Mouse (Mus musculus) ovary, adult 18-20 months (tissue): ENCODE results near the gene Soga1.

ENCODE experiments used
- DNase-seq: peaks from one replicate; pipeline ENCODE4 v3.0.0; 2022; ENCODE audit warnings: low spot score, mixed read lengths

Soga1 gene

DNA sequence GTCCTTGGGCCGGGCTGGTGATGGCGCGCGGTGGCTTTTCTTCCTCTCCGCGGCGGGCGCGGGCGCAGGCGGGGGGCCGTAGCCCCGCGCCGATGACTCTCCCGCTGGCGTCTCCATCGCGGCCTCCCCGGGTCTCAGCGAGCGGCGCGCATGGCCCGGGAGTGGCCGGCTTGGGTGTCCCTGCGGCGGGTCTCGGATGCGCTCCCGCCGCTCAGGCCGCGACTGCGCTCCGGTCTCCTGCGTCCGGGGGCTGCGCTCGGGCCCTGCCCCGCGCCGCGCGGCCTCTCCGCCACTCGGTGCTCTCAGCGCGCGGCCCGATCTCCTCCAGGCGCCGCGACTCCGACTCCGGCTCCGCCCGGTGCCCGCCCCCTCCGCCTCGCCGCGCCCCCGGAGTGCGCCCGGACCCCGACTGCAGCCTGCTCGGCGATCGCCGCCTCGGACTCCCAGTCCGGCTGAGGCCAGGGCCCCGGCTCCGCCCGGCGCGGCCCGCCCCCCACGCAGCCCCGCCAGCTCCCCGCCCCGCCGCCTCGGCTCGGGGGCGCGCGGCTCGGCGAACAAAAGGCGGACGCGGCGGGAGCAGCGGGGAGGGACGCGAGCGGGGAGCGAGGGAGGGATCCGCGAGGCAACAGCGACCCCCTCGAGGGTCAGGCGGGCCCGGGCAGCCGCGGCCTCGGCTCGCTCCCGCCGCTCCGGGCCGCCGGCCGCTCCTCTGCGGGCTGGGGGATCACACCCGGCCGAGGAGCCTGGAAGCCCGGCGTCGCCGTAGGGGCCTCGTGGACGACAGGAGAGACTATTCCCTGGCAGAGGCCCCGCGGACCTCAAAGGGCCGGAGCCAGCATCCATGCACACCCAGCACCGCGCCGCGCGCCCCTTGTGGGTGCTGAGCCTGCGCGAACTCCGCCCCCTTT lies at the start of gene Soga1:
TSS of gene Soga1 (minus strand) at position 462 of the 908 bp plus-strand sequence.
- DNase-seq = peak; percentile 90

DNA sequence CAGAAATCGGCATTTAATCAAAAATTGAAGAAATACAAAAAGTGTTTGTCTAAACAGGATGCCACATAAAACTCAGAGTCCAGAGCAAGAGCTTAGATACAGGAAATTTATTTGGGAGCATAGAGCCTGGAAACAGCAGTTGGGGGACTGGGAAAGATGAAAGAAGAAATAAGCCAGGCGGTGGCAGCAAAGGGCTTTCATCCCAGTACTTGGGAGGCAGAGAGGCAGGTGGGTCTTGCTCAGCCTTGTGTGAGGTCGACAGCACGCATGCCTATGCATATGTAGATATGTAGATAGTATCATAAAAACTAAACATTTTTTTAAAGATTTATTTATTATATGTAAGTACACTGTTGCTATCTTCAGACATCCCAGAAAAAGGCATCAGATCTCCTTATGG lies 49.0 kb upstream of the Soga1 start:
- DNase-seq = no peak

DNA sequence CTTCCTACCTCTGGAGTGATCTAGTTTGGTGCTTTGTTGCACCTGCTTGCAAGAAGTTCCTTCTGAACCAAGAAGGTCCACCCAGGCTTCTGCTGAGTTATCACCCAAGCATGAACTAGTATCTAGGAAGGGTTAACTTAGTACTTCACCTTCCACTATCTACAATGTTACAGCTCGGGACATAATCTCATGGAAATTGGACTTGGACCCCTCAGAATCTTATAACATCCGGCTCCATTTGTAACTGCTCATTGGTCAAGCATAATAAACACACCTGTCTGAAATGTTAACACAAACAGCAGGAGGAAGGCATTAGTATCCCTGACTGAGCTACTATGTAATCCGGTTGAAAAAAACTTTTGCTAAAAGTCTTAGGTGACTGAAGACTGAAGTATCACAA lies 48.3 kb upstream of the Soga1 start:
- DNase-seq = no peak

DNA sequence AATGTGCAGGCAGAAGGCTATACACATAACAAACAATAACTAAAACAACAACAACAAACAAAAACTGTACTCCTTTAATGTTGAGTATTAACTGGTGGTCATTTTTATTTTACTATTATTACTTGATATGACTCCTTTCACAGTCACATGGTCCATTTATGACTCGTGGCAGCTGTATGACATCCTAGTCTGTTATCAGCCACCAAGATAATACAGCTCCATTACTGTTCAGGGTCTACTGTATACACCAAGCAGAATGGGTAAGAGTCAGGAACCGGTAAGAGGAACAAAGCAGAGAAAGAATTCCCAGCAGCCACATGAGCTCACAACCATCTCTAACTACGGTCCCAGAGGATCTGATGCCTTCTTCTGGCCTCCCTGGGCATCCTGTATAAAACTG lies 46.2 kb upstream of the Soga1 start:
- DNase-seq = no peak

DNA sequence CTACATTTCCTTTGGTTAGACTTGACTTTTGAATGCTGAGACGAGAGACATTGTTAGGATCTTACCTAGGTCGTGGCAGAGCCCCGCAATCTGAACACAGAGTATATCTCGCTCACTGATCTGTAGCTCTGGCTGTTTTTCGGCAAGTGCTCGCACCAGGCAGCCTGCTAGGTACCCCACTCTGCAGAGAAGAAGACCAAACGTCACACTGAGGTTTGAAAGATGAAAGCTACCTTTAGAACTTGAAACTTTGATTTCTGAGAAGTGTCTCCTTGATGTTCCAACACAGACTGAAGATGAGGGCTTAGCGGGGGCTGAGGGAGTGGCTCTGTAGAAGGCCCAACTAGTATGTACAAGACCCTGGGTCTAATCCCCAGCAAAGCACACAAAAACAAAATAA lies 42.7 kb upstream of the Soga1 start:
- no peak for DNase-seq

DNA sequence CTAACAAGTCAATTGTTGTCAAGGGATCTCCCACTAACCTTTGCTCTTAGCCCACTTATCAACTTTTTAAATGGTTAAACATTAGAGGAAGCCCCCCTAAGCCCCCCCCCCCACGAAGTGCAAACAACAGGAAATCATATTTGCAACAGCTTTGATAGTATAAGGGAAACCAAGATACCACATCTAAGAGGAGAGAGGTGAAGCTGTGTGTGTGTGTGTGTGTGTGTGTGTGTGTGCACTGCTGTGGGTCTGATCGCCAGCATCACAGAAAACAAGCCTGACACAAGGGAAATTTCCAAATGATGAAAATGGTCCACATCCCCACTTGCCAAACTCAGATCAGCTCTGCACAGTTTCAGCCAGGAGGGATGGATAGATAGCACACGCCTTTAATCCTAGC lies 40.0 kb upstream of the Soga1 start:
- no peak for DNase-seq

DNA sequence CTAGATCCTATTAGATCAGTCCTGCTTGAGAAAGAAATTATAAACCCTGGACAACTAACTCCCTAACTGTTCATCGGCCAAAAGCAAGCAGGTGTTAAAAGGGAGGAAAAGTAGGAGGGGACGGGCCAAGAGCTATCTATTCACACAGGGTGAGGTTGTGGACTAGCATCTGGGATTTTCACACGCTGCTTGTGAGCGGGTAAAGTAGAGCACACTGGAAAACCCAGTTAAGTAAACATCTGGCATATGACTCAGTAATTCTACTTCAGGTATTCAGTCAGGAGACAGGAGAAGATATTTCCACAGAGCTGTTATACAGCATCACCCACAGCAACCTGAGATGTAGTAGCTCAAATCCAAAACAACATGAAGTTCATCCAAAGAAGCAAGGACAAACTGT lies 39.5 kb upstream of the Soga1 start:
- no peak for DNase-seq

DNA sequence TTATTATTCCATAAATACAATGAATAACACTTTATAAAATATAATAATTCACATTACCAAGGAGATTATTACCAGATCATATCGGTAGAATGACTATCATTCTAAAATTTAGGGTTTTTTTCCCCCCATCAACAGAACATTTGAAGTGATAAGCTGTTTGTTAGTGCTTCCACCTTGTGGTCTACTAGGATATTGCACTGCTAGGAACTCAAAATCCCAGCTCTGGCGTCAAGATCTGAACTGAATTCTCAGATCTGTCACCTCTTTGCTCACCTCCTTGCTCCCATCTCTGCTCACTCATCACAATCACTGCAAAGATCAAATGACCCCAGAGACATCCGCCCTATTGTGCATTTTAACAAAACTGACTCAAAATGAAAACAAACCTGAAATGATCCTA lies 37.9 kb upstream of the Soga1 start:
- DNase-seq = no peak

DNA sequence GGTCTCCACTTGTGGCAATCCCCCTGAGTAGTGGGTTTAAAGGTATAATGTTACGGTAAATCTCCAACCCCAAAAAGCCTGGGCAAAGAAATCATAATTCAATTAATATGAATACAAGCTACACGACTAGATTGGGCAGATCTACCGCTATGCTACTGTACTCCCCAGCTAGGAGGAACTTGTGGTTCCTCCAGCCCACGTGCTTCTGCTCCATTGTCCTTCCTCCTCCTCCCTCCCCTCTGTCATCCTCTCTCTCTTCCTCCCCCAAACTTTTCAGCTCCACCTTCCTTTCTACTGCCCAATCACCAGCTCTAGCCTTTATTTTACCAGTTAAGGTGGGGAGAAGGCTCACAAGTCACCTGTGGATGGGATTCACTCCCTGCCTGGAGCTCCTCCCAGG lies 29.2 kb upstream of the Soga1 start:
- no peak for DNase-seq

DNA sequence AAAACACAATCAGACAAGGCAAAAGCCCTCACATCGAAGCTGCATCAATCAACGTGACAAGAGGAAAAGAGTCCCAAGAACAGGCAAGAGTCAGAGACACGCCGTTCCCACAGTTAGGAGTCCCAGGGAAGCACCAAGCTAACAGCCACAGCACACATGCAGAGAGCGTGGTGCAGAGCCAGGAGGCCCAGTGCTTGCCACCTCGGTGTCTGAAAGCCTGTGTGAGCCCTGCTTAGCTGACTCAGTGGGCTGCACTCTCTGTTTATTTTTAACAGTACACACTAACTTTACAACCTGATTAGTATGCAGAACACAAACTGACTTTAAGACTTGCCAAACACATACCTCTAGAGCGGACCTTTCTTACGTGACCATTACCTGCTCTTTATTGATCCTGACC lies 25.4 kb upstream of the Soga1 start:
- no peak for DNase-seq

DNA sequence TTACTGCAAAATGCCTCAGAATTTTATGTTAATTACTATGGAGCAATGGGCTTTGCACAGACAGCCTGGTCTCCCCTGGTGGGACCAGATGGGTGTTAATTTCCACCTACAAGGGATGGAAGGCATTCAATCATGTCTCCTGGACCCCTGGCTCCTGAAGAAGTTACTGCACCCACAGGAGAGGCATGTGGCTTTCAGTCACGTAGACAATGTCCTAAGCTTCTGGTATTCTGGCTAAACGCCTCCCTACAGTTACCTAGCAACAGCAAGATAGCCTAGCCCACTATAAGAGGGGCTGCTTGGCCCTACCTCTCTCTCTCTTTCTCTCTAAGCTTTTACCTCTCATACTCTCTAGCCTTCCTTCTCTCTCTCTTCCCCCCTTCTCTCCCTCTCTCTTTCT lies 23.2 kb upstream of the Soga1 start:
- DNase-seq = no peak

DNA sequence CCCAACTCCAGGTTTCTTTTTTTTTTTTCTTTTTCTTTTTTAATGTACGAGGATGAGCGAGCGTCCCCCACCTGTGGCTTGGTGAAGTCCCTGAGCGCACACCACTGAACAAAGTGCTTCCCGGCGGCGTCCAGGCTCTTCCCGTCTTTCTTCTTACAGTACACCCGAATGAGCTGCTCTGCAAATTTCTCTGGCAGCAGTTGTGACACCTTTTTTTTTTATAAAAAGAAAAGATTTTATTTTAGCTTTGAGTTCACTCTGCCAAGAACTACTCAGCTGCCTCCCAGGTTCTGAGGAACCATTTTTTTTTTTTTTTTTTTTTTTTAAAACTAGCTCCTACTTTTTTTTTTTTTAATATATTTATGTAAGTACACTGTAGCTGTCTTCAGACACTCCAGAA lies 22.6 kb upstream of the Soga1 start:
- DNase-seq = no peak

DNA sequence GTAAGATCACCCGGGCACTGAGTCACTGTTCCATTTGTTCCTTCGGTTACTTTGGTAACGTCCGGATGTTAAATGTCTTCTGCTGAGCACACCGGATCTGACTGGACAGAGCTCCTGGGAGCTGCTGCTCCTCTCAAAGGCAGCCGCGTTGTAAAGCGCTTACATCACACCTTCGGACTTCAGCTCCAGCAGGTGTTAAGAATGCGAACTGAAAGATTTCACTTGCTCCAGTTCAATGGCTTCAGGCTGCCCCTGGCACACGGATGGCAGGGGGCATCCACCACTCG lies 21.2 kb upstream of the Soga1 start:
- no peak for DNase-seq

DNA sequence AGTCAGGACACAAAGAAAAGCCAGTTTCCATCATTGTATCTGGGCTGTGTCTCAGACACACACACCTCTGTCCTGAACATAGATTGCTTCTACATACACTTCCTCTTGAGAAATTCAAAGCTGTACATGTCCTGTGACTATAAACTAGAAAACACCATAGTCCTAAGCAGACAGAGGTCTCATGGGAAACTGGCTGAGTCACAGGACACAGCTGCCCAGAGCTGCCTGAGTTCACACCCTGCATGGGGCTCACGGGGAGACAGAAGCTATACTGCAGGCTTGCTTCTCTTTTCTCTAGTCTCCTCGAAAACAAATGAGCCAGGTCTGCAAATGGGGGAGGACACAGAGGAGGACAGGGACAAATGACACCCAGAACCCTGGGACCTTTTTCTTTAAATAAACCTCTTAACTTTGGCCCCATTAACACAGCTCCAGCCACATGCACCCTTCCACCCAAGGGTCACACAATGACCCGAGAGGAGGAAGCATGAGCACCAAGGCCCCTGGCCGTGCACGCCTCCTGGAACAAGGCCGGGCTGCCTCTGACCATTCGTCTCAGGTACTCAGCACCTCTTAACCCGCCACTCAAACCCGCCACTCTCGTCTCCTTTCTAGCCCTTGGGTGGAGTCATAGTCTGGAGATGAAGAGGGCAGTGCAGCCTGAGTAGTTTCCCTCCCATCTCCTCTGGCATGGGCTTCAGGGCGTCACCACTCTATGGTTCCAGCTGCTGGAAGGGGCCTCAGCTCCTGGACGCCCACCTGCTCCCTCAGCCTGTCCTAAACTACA lies 20.7 kb upstream of the Soga1 start:
- no peak for DNase-seq

DNA sequence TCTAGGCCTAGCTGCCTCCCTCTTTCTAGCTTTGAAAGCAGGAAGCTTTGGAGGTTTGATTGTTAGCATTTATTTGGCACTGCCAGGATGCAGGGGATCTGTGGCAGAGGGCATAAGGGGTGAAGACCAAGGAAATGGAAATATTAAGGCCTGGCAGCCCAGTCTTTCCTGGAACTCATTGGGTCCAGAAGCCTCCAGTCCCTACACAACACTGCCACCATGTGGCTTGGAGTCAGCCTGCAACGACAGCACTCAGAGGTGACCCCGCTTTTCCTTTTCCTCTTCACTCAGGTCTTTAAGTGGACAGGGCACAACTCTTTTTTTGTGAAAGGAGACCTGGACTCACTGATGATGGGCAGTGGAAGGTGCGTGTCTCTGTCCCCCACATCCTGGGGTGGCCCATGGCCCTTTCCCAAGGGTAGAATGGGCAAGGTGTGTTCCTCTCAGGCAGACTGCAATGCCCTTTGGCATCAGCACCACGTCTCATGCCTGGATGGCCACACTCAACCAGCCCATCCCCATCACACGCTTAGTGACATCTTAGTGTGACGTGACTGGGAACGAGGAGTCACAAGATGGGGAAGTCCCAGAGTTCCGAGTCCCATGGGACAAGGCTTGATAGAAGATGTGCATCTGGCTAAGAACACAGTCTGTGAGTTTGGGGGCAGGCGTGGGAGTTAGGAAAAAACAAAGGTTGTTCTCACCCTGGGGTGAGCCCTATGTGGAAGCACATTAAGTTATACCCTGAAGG lies 16.1 kb upstream of the Soga1 start:
- no peak for DNase-seq

DNA sequence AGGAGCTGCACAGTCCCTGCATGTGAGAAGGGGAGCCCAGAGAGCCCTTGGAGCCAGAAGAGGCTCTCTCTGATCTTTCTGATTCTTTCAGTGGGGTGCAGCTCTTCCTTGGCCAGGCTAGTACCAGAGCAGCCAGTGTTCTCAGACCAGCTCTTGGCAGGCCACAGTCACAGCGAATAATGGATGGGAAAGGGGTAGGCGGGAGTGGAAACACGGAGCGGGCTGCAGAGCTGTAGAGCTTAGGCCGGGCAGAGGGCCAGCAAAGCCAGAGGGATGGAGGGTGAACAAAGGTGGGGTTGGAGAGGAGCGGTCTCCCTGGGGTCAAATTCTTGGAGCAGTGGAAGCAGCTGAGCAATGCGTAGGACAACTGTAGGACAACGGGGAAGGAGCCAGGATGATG lies 13.0 kb upstream of the Soga1 start:
- DNase-seq = no peak

DNA sequence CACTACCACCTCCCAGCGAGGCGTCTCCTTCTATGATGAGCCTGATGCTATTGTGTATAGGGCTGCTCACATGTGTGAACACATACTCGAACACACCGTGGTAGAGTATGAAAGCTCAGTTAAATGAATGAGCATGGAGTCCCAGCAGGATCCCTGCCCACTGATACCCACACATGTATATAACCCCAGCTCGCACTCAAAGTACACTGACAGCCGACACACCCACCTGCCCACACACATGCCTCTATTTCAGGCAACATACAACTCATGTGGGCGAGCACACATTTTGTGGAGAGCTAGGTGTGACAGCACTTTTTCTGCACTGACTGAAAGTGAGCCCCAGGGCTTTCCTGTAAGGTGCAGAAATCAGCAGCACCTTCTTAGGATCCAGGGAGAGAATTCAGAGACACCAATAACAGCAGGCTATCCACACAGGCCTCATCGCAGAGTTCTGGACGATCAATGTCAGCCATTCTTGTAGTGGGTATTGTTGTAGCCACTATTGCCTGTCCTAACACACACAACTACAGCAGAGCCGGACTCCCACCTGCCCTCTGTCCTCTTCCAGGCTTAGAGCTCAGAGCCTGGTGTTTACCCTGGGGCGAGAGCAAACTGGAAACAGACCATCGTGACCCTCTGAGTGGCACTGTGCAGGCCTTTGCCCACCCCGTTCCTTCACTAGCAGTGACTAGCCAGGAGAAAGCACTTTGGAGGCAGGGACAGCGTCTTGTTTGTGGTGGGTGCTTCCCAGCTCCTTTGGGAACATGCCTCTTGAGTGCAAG lies 8.7 kb upstream of the Soga1 start:
- DNase-seq = no peak

DNA sequence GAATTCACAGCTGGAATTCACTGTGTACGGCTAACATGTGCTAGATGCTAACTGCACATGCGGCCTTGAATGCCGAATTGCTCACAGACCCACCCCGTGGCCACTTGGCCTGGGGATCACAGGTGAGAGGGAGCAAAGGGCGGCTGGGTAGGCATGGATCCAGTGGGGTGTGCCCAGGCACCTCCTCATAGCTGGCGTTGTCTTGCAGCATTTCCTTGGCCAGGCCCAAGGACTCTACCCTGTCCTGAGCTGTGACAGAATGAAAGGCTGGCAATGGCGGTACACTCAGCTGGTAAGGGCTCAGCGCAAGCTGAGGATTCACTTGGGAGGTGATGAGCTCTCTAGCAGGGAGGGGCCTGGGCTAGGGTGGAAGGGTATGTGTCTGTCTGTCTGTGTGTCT lies 7.7 kb upstream of the Soga1 start, which contains the start of gene Tldc2:
TSS of gene Tldc2 (plus strand) at position 260 of the 400 bp plus-strand sequence.
- no peak for DNase-seq

DNA sequence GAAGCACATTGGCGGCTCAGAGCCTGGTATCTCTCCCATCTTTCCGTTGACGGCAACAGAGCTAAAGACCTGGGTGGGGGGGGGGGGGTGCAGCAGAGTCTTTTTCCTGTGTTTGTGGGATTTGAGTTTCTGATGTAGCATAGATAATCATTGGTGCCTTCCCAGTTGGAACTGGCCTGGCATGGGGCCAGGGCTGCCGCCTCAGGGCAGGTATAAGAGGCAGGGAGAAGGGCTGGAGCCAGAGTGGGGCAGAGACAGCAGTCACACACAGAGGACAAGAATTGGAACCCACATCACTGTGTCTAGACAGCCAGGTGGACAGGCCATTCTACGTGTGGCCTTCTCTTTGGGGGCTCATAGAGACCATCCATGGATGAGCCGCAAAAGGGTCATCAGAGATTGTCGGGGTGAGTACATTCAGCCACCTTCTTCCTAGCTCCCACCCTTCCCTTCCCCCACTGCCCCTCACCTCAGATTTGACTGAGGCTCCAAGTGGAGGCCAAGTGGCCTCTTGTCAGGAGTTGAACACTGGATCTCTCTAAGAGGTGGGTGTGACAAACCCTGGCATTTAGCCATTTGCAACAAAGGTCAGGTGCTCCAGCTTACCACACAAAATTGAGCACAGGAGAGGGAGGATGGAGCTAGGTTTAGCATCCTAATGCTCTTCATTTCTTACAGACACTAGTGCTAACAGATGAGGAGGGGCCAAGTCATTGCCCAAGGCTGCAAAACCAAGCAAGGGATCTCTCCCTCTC lies 6.0 kb upstream of the Soga1 start:
- no peak for DNase-seq

DNA sequence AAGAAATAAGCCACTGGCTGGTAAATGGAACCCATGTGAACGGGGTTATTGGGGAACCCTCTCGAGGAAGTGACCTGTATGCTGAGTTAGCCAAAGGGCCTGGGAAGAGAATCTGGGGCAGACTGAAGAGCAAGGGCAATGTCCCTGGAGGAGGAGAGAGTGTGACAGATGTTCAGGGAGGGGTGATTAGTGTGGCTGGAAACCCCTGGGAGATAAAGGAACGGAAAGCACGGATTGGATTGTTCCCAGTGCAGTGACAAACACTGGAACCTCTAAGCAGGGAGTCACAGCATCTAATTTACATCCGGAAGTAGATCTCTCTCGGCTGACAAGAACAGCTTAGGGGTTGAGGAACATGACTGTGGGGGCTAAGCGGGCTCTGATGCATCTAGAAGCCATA lies 2.9 kb upstream of the Soga1 start:
- DNase-seq = no peak

DNA sequence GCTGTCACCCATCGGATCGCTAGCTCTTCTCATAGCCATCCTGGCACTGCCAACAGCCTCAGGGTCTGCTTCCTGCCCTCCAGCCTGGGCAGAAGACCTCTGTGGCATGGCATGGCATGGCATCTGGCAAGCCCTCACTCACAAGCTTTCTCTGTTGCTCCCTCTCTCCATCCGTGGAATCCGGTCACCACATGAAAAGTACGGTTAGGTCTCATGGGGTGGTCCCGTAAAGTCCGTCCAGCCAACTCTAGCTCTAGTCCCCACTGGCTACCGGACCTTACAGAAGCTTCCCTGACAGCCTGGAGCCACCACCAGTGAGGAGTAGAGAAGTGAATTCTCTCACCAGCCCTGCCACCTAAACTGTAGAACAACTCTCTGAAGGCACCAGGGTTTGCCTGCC lies 2.3 kb upstream of the Soga1 start:
- DNase-seq = no peak
